Mouse (Mus musculus): ENCODE measurements around the gene Gm20388. TPM values are rescaled to one million over a fixed set of nuclear protein-coding genes. Genes with fewer than 3 reads are reported as not detected.

The Gm20388 gene
- total RNA-seq, 1 experiment from 2014 or later: 17.4 TPM

DNA sequence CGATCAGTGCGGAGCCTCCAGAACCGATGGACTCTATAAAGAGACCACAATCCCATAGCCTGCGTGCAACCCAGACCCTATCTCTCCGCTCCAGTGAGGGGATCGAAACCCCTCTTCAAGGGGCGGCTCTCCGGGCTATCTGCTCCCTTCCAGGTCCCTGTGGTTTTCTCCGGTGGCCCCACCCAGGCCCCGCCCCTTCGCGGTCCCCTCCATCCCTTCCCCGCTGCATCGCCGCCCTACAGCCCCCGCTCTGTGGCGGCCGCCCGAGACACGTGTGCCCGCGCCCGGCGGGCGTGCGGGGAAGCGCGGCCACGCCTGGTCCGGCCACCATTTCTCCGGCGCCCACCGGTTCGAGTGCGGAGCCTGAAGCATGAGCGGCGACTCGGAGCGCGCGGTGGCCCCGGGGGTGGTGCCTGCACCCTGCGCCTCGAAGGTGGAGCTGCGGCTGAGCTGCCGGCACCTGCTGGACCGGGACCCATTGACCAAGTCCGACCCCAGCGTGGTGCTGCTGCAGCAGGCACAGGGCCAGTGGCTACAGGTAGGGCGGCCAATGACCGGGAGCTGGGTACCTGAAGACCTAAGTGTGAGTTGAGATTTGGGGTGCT, 3206.6 kb downstream of the Gm20388 start, which contains the start of gene Cpne7:
Cpne7 (plus strand) TSS at position 248 of the 605 bp plus-strand sequence.

DNA sequence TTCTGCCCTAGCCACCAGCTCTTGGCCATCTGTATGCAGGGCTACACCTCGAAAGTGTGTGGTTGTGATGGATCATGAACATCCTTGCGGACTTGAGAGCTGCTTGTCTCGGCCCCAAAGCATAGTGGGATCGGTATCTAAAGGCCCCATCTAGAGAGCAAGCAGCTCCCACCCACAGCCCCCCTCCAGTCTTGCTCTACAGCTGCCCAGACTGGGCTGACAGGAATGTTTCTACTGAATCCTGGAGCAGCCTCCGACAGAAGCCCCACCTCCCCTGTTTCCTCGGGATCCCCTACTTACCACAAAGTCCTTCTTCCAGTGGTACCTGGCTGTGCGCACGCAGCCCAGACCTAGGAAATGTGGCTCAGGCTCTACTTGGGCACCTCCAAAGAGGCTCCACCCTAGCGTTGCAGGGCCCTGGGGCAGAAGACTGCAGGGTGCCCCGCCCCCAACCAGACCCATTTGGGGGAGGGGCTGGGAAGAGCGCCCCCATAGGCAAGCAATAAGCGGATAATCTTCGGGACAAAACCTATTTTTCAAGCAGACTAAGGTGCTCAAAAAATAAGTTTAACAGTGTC, 3247.3 kb downstream of the Gm20388 start, which contains the start of gene Sult5a1:
Sult5a1 (minus strand) TSS at position 428 of the 578 bp plus-strand sequence.

DNA sequence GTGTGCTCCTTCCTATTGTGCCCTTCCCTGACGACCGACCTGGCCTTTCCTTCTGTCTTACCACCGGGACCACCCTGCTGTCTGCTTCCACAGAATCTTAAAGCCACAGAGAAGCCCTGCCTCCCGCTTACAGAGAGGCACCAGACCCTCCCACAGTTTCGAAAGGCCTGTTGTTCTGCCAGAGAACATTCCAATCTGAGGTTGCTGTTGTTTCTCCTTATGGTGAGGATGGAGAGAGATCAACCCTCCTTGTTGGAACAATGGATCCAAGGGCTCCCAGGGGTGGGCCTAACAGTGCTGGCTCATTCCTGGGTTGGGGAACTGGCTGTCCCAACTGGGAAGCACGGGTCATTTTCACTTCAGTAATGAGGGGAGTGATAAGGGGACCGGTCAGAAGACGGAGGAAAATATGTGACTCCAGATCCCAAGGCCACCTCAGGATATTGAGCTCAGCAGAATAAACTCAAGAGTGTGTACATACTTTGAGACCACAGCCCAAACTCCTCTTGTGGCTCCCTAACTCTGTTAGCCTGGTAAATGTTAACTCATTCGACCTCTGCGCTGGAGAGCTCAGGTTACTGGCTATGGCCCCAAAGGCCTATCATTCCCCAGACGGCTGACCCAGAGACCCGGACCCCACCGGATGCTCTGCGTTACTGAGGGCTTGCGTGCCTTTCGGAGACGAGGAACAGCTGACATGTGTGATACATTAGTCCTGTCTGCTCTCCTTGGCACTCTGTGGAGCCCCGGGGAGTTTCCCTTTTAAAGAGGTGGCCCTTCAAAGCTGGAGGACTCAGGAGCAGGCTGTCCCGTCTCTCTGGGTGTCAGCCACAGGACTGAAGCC, 3275.1 kb downstream of the Gm20388 start, which contains the start of gene Dpep1:
Dpep1 (plus strand) TSS at position 677 of the 844 bp plus-strand sequence.

DNA sequence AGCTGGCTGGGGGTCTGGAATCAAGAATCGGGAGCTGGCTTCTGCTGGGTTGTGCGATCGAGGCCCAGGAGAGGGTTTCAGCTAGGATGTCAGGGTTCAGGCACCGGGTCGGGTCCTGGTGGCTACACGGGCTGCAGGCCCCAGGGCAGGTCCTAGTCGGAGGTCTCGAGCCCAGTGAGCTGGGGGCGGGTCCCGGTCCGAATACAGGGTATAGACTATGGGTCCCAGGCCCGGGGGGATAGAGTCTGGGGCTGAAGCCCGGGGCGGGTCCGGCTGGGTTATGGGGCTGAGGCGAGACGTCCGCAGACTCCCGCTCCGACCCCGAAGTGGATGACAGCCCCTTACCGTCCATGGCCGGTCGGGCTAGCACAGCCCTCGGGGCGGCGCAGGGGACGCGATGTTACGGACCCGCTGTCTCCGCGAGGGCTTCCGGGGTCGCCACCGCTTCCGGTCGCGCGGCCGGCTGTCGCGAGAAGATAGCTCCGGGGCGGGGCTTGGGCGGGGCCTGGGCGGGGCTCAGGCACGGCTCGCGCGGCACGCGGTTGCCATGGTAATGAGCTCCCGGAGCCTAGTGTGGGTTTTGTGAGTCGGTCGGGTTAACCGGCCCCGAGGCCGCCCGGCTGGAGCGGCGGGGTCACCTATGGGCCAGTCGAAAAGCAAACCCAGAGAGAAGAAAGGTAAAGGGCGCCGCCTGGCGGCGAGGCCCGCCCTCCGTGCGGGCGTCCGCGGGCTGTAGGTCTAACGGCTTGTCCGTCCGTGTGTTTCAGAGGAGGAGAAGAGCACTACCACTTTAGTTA, 3301.9 kb downstream of the Gm20388 start, which contains the start of the genes Chmp1a and Spata33:
Chmp1a (minus strand) TSS at position 443 of the 797 bp plus-strand sequence.
Spata33 (plus strand) TSS at position 512 of the 797 bp plus-strand sequence.

DNA sequence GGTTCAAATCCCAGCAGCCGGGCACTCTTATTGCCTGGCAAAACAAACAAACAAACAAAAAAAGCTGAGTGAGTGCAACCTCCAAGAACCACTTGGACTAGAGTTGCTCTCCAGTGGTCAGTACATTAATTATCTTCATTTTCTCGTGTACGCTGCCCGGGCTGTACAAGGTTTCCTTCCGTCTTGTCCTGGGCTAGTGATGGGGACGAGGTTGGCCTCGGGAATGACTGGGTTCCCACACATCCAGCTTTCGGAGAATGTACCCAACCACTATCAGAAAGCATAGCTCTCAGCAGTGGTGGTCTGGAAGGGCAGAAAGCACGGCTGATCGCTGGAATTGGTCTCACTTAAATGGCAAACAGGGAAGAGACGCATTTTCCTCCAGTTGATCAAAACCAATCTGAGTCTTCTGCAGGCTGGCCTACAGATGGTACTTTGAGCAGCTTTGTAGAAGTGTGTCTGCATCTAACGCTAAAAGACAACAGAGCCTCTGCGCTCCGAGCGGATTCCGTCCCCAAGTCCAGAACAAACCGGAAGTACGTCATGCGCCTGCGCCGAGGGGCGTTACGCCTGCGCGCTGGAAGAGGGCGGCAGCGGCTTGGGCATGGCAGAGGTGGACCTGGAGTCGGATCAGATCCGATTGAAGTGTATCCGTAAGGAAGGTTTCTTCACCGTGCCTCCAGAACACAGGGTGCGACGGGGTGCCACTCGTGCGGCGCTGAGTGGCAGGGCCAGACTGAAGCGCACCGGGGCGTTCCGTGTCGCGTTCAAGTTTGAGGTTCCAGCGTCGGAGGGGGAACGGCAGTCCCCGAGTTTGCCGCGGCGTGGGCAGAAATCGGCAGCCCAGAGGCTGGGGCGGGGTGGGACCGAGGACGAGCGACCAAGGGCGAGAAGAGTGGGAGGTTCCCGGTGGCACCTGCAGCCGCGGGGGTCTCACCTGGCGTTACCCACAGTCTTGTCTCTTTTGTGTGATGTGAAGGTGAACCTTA, 3313.9 kb downstream of the Gm20388 start, which contains the start of gene Cdk10:
Cdk10 (plus strand) TSS at position 565 of the 989 bp plus-strand sequence.

DNA sequence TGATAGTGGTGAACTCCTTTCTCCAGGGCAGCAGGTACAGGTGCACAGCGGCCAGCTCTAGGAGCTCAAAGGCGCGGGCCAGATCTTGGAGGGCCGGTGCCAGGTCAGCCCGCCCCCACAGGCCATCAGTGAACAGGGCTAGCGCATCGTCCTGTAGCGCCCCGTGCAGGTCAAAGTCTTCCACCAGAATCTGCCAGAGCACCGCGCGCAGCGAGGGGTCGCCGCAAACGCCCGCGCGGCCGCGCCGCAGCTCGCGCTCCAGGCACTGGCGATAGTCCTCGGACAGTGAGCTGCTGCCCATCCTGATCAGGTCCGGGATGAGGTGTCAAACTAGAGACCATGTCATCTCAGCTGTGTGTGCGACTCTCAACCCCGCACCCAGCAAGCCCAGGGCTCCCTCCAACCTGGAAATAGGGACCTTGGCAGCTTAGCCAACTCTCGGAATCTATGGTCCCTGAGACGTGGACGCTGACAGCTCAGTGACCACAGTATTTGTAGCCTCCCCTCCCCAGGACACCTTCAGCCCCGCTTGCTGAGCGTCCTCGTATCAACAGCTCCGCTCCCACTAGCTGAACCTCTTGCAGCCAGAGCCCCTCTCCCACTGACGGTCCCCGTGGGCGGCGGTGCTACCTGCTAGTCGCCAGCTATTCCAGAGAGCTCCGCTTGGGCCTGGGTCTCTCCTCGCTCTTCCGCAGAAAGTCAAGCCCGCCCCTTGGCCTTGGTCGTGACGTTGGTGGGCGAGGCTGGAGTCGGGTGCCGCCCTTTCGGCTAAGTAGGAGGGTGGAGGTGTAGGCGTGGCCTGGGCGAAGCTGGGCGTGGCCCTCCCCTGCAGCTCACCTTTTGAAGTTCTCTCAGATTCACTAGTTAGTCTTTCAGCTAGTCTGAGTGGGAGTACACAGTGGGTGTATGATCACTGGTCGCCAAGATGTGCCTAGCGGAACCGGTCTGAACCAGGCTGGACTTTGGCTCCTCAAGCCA, 3325.2 kb downstream of the Gm20388 start, which contains the start of gene Spata2l:
Spata2l (minus strand) TSS at position 714 of the 978 bp plus-strand sequence.

DNA sequence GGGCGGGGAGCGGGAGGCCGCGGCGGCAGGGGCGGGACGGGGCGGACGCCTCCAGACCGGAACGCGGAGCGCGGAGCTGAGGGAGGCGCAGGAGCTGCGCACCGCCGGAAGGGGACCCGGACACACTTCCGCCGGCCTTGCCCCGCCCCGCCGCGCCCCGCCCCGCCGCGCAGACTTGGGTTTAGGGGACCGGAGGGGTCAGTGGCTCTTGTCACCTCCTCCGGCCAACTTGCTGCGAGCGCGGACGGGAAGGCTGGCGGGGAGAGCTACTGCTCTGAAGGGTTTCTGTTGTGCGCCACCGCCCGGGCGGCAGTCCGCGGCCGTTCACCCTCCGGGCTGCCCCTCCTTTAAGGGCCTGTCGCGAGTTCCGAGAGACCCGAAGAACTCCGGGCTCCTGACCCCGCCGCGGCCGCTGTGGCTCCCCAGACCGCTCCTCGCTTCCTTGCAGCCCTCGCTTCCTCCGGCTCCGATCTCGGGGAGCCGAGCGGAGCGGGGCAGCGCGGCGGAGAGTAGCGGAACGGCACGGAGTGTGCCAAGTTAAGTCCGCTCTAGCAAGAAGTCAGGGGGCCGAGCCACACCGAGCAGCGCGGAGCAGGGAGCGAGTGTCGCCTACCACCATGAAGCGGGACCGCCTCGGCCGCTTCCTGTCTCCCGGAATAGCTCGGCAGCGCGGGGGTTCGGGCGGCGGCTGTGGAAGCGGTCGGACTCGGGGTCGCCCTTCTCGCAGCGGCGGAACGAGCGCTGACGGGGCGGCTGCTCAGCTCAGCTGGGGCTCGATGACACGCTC, 3343.7 kb downstream of the Gm20388 start, which contains the start of the genes Zfp276 and Vps9d1:
Zfp276 (plus strand) TSS at position 97 of the 787 bp plus-strand sequence.
Vps9d1 (minus strand) TSS at position 250 of the 787 bp plus-strand sequence.

DNA sequence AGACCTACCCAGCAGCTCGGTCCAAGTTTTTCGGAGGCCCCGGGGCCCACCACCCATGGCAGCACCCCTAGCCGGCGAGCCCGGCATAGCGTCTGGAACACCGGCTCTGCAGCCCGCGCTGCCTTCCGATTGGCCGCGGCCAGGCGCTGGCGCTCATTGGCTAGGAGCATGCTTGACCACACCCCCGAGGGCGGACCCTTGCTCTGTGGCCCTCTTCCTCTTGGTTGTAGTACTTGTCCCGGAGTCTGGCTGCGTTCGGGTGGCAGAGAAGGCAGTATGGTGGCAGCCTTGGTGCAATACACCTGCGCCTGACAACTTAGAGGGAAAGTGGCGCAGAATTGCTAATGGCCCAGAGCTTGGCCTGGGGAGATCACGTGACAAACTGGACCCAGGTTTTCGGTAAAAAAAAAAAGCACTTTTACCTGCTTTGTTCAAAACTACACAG, 3407.8 kb downstream of the Gm20388 start, which contains the start of gene Fanca:
Fanca (minus strand) TSS at position 110 of the 445 bp plus-strand sequence.

DNA sequence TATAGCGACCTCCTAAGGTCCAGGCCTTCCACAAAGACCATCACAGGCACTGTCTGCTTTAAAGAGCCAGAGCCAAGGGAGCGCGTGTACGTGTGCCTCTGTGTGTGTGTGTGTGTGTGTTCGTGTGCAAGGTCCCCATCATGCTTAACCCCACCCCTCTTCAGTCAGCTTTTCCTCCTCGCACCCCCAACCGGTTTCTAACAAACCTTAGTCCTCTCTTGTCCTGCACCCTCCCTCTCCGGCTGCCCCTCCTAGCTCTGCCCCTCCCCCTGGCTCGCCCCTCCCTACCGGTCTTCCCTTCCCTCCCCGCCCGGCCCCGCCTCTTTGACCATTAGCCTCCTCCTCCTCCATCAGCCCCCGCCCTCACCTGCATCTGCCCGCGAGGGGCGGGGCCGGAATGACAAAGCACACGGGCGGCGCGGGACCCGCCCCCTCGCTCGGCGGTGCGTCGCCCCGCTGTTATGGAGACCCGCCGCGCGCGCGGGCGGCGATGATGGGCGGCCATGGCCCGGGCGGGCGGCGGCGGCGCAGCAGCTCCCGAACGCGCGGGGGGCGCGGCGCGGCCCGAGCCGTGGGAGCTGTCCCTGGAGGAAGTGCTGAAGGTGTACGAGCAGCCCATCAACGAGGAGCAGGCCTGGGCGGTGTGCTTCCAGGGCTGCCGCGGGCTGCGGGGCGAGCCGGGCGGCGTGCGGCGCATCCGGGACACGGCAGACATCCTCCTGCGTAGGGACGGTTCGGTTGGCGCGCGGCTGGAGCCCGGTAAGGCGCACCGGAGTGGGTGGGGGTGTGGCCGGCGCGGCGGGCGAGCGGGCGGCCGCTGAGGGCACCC, 3421.8 kb downstream of the Gm20388 start, which contains the start of gene Spire2:
Spire2 (plus strand) TSS at position 452 of the 829 bp plus-strand sequence.

DNA sequence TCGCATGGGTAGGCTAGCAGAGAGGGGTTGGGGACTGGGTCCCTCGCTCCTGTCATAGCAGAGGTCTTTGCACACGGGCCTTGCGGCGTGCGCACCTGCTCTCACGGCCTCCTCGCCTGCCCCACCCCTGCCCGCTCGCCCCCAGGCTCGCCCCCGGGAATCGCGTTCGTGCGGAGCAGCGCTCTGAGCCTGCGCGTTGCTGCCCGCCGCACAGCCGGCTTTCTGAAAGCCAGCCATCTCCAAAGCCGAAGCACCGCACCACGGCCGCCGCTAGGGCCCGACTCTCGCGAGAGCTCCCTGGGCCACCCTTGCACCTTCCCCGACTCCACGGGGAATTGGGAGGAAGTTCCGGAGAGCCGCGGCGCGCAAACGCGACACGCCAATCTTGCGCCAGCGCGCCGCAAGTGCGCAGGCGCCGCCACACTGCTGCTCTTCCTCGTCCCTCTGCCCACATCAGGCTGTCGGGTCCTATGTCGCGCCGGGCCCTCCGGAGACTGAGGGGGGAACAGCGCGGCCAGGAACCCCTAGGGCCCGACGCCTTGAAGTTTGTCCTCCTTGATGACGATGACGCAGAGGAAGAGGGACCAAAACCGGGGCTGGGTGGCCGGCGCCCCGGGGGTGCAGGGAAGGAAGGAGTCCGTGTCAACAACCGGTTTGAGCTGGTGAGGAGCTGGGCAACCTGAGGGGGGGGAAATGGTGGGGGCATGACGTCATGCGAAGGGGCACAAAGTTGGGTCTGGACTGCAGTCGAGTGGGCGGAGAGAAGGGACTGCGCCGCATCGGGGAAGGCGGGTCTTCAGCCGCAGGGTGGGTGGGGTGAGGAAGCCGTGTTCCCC, 3463.0 kb downstream of the Gm20388 start, which contains the start of gene Tcf25:
Tcf25 (plus strand) TSS at position 351 of the 836 bp plus-strand sequence.

DNA sequence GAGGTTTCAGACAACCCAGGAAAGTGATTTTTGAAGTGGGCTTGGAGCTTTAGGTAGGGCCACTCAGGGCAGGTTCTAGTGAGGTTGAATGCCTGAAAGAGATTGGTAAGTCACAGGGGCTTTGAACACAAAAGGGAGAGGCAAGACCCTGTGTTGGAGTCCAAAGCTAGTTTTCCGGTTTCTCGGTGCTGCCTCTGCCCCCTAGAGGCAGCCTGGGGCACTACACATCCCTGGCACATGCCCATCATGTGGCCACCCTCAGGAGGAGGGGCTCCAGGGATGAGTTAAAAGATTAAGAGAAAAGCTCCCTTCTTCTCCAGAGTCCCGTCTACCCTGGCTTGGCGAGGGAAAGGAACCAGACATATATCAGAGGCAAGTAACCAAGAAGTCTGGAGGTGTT, 3496.1 kb downstream of the Gm20388 start, which contains the start of gene Mc1r:
Mc1r (plus strand) TSS at position 322 of the 400 bp plus-strand sequence.

DNA sequence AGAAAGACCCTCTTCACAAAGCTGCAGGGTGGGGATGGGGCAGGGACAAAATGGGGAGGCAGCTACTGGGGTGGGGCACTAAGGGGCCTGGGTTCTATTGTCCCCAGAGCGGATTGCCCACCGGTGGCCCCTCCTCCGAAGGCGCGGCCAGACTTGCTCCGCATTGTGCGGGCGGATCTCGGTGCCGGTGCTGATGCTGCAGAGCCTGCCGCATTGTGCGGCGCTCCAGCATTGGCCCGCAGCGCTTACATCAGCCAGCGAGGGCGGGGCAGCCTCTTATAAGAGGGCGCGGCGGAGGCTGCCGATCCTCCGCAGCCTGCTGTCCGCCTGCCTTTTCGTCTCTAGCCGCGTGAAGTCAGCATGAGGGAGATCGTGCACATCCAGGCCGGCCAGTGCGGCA, 3500.6 kb downstream of the Gm20388 start, which contains the start of gene Tubb3:
Tubb3 (plus strand) TSS at position 179 of the 400 bp plus-strand sequence.

DNA sequence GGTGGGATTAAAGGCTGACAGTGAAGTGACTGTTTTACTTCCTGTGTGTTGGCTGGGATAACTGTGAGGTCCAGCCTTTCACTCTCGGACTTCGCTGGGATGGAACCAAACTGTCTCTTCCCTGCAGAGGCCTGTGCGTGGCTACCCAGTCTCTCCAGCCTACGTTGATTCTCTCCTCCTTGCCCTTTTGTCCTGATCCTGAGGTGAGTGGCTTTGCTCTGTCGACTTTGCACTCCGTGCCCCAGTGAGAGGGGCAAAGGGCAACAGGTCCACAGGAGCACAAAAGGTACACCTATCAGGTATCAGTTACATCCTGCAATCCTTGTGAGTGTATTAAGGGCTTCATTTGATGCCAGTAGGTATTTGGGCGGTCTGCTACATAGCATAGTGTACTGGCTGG, 3512.8 kb downstream of the Gm20388 start, which contains the start of gene Def8:
Def8 (plus strand) TSS at position 87 of the 400 bp plus-strand sequence.

DNA sequence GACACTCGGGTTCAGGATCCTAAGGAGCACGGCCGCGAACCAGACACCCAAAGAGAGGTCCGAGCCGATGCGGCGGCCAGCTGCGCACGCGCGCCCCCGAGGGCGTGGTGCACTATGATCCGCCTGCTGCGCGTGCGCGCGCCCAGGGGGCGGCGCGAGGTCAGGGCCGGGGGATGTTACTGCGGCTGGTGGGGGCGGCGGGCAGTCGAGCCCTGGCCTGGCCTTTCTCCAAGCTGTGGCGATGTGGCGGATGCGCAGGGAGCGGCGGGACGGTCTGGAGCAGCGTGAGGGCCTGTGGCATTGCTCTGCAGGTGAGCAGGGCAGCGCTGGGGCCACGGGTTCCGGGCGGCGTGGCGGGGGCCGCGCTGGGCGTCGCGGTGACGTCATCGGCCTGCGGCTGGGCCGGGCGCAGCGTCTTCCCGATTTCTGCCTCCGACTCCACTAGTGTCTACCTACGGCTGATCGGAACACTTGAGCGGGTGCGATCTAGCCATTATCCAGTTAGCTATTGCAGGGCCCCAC, 3567.2 kb downstream of the Gm20388 start, which contains the start of gene Afg3l1:
Afg3l1 (plus strand) TSS at position 167 of the 522 bp plus-strand sequence.

DNA sequence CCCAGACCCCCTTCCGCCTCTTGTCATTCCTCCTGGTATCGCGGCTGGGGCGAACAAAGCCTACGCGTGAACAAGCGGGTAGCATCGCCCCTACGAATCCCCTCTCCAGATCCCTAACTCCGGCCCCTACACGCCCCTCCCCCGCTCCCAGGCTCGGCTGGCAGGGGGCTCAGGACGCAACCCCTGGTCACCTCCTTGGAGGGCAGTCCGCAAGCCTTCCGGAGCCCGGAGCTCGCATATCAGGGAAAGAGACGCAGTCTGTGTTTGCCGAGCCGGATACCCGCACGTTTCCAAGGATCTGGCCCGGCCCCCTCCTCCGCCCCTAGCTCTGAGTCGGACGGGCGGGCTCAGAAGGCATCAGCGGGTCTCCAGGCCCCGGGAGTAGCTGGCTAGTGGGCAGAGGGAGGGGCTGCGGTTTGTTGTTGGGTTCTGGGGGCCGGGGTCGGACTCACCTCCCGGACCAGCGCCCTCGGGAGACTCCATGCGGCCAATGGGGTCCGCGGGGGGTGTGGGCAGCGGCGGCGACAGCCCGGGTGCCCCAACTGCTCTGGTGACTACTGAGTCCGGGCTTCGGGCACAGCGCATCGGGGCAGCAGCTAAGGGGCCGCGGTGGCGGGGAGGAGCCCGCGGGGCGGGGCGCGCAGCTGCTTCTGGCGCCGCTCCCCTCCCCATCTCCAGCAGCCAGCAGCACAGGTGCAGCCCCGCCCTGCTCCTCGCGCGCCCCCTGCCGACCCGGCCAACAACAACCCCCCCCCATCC, 3604.3 kb downstream of the Gm20388 start, which contains the start of gene Dbndd1:
Dbndd1 (minus strand) TSS at position 683 of the 759 bp plus-strand sequence.

